In genomic region chr1:63478946-63479345, GRCm38 (mm10) we compare ENCODE assay signal across 17 mouse cellular contexts. TPM values are rescaled to one million over a fixed set of nuclear protein-coding genes. Genes with fewer than 3 reads are reported as not detected.
DNase-seq lines count a peak whose midpoint lies in the region; ATAC-seq lines count a peak whose summit lies in the region.
"Had no signal": no experiment of that assay in that cellular context is flagged by ENCODE, and none has a peak within 500 bp of the region (broad histone marks: within the 10 kb centered on the region; RNA-seq: fewer than 3 reads in every experiment).

No protein-coding gene starts in this region.

- no peak overlapping the region for H3K9ac ChIP-seq in midbrain, embryonic 11.5 days (ENCODE audit: low read length)
- H3K9ac ChIP-seq: heart, embryonic 13.5 days; hindbrain, embryonic 14.5 days; limb, embryonic 12.5 days; neural tube, embryonic 13.5 days had no signal

- no peak overlapping the region for H3K4me3 ChIP-seq in heart, embryonic 10.5 days
- H3K4me3 ChIP-seq in midbrain, embryonic 11.5 days (ENCODE audit: low read depth, low read length) = no peak overlapping the region
- H3K4me3 ChIP-seq: heart, embryonic 13.5 days; limb, embryonic 12.5 days; neural tube, embryonic 13.5 days had no signal

- H3K36me3 ChIP-seq in heart, embryonic 10.5 days = no peaks in the 10 kb centered on the region
- no peaks in the 10 kb centered on the region for H3K36me3 ChIP-seq in midbrain, embryonic 11.5 days (ENCODE audit: control insufficient read depth, insufficient read depth, low read length)
- H3K36me3 ChIP-seq: heart, embryonic 13.5 days; limb, embryonic 12.5 days; neural tube, embryonic 13.5 days had no signal

- no peaks in the 10 kb centered on the region for H3K27me3 ChIP-seq in heart, embryonic 10.5 days (ENCODE audit: insufficient read depth, poor library complexity, severe bottlenecking)
- H3K27me3 ChIP-seq in midbrain, embryonic 11.5 days (ENCODE audit: control insufficient read depth, insufficient read depth, low read length) = no peaks in the 10 kb centered on the region
- H3K27me3 ChIP-seq: heart, embryonic 13.5 days; limb, embryonic 12.5 days; neural tube, embryonic 13.5 days had no signal

- H3K9me3 ChIP-seq in heart, embryonic 10.5 days = no peaks in the 10 kb centered on the region
- no peaks in the 10 kb centered on the region for H3K9me3 ChIP-seq in midbrain, embryonic 11.5 days (ENCODE audit: control insufficient read depth, low read length)
- H3K9me3 ChIP-seq: heart, embryonic 13.5 days; limb, embryonic 12.5 days; neural tube, embryonic 13.5 days had no signal

- 65% methylated on average over 5 of the region's 5 CpGs for WGBS in heart, embryonic 10.5 days
- WGBS in midbrain, embryonic 11.5 days = 91% methylated on average over 5 of the region's 5 CpGs

- H3K27ac ChIP-seq in heart, embryonic 10.5 days = no peak overlapping the region
- H3K27ac ChIP-seq in midbrain, embryonic 11.5 days (ENCODE audit: low read depth, low read length) = no peak overlapping the region
- H3K27ac ChIP-seq: heart, embryonic 13.5 days; hindbrain, embryonic 14.5 days; limb, embryonic 12.5 days; neural tube, embryonic 13.5 days had no signal

- H3K4me1 ChIP-seq in heart, embryonic 10.5 days = 0 out of 2 replicates have a peak, but pooled peaks cover 4% of the 10 kb centered on the region
- H3K4me1 ChIP-seq in midbrain, embryonic 11.5 days (ENCODE audit: control insufficient read depth, insufficient read depth, low read length) = peaks cover under 1% of the 10 kb centered on the region
- H3K4me1 ChIP-seq: limb, embryonic 12.5 days had no signal

- intact Hi-C loops in heart, postnatal 10 days (cut with DNase I) = no loop called here
- intact Hi-C loops in left cerebral cortex, postnatal 14 days (cut with DNase I) = no loop called here

- peak; percentile 90 for ATAC-seq in cerebellum, adult (ENCODE audit: insufficient number of reproducible peaks, low FRiP score, low TSS enrichment)
- ATAC-seq in erythroid progenitor cell, adult 5-6 weeks (replicated peaks; ENCODE audit: low FRiP score, poor library complexity, severe bottlenecking) = no peak
- no peak for ATAC-seq in midbrain, embryonic 11.5 days (ENCODE audit: low FRiP score)
- ATAC-seq: intestine, embryonic 16.5 days had no signal

- no peak overlapping the region for H3K4me2 ChIP-seq in midbrain, embryonic 11.5 days
- H3K4me2 ChIP-seq: heart, embryonic 13.5 days; hindbrain, embryonic 14.5 days; limb, embryonic 12.5 days; neural tube, embryonic 13.5 days had no signal

- no peak for DNase-seq in cerebellum, postnatal 4 days (ENCODE audit: low spot score in 2 of 2)
- peak; percentile 22 to 39 for DNase-seq in heart, postnatal 10 days
- DNase-seq in heart, embryonic 10.5 days (ENCODE audit: low spot score) = no peak
- DNase-seq in cerebellum, adult 8-10 months = peak; percentile 41
- peak; percentile 22 to 49 for DNase-seq in left cerebral cortex, postnatal 14 days (ENCODE audit: low spot score in 2 of 2)
- no peak for DNase-seq in midbrain, embryonic 11.5 days (ENCODE audit: low spot score, missing footprints)
- DNase-seq: adrenal gland, postnatal 25 days; kidney, postnatal 10 days; lung, postnatal 14 days had no signal

RNA-seq across cellular contexts. Expression of gene Adam23, which starts 33.3 kb away (rescaled TPM):
- 1 to 10 TPM; 2.2 to 4.2 TPM for total RNA-seq in heart, postnatal 10 days (2021)
- polyA plus RNA-seq in heart, embryonic 10.5 days (2016; fragmentation: Nextera tagmentation; extraction: Ambion mirVana) = 0.85 and 1.9 TPM in 2 replicates
- total RNA-seq in left cerebral cortex, postnatal 14 days (2021) = 100 to 1,000 TPM; 143 to 151 TPM
- total RNA-seq in erythroid progenitor cell, adult 5-6 weeks (2015; ENCODE audit: low replicate concordance) = not detected in 2 replicates
- not detected in 2 replicates for total RNA-seq in erythroid progenitor cell, adult 5-6 weeks (2017; ENCODE audit: low replicate concordance)
- polyA plus RNA-seq in midbrain, embryonic 11.5 days (2014; fragmentation: Nextera tagmentation; extraction: Ambion mirVana) = 8.0 and 9.1 TPM in 2 replicates
- total RNA-seq: monocyte, adult 5-6 weeks had no signal

Comparison
In these comparisons a context has a peak if more than half of its experiments do, and no peak if none do; other contexts are left out.
1. DNase-seq: peak in heart, postnatal 10 days (2 of 2), cerebellum, adult 8-10 months (single experiment) and left cerebral cortex, postnatal 14 days (2 of 2); none in cerebellum, postnatal 4 days (0 of 2), heart, embryonic 10.5 days (single experiment) and midbrain, embryonic 11.5 days (single experiment).
2. RNA of gene Adam23, which starts 33.3 kb away (total RNA-seq): 143 to 151 TPM in left cerebral cortex, postnatal 14 days; 2.2 to 4.2 TPM in heart, postnatal 10 days and not detected in erythroid progenitor cell, adult 5-6 weeks; every median in the first group is over 10 times any median in the second.